ENCODE assay signal across 26 mouse cellular contexts in the genomic region with DNA sequence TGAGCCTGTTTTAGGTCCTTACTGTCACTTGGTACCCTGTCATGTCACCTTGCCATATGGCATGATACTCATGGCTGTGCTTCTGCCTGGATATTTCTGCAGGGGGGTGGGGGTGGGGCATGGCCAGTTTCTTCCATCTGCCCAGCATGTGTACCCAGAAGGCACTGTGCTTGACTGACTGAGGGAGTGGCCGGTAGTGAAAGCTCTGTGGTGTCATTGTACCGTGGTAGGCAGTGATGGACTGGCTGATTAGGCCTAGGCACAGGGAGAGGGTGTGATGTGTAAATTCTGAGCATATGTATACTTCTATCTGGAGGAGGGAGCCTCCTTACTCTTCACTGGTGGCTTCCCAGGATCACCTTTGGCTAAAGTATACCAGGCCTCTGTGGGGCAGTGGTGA. TPM values are rescaled to one million over a fixed set of nuclear protein-coding genes. Genes with fewer than 3 reads are reported as not detected.
DNase-seq lines count a peak whose midpoint lies in the region; ATAC-seq lines count a peak whose summit lies in the region.
"Had no signal": no experiment of that assay in that cellular context is flagged by ENCODE, and none has a peak within 500 bp of the region (broad histone marks: within the 10 kb centered on the region; RNA-seq: fewer than 3 reads in every experiment).

No protein-coding gene starts in this region.

- no peak overlapping the region for H3K4me3 ChIP-seq in forebrain, embryonic 12.5 days (replicated peaks)
- H3K4me3 ChIP-seq in forebrain, embryonic 11.5 days (ENCODE audit: low read depth, low read length): no peak overlapping the region
- H3K4me3 ChIP-seq in hindbrain, embryonic 12.5 days: no peak overlapping the region
- no peak overlapping the region for H3K4me3 ChIP-seq in hindbrain, embryonic 10.5 days
- H3K4me3 ChIP-seq in neural tube, embryonic 14.5 days (ENCODE audit: low read depth, low read length): no peak overlapping the region
- H3K4me3 ChIP-seq: embryonic facial prominence, embryonic 13.5 days; erythroblast, embryonic 14.5 days; heart, embryonic 13.5 days; layer of hippocampus, adult 2 months; midbrain, embryonic 10.5 days; neural tube, embryonic 13.5 days had no signal

- H3K36me3 ChIP-seq in forebrain, embryonic 12.5 days (replicated peaks): no peaks in the 10 kb centered on the region
- H3K36me3 ChIP-seq in forebrain, embryonic 11.5 days (ENCODE audit: control insufficient read depth, insufficient read depth, low read length): no peaks in the 10 kb centered on the region
- no peaks in the 10 kb centered on the region for H3K36me3 ChIP-seq in hindbrain, embryonic 12.5 days
- H3K36me3 ChIP-seq in hindbrain, embryonic 10.5 days: no peaks in the 10 kb centered on the region
- H3K36me3 ChIP-seq in neural tube, embryonic 14.5 days (ENCODE audit: control insufficient read depth, insufficient read depth, low read length): no peaks in the 10 kb centered on the region
- H3K36me3 ChIP-seq: embryonic facial prominence, embryonic 13.5 days; heart, embryonic 13.5 days; midbrain, embryonic 10.5 days; neural tube, embryonic 13.5 days had no signal

- no peak overlapping the region for H3K9ac ChIP-seq in forebrain, embryonic 12.5 days
- H3K9ac ChIP-seq in forebrain, embryonic 11.5 days (ENCODE audit: low read length): no peak overlapping the region
- H3K9ac ChIP-seq in hindbrain, embryonic 12.5 days: no peak overlapping the region
- H3K9ac ChIP-seq in neural tube, embryonic 14.5 days (replicated peaks; ENCODE audit: low read depth, low read length): no peak overlapping the region
- H3K9ac ChIP-seq: embryonic facial prominence, embryonic 13.5 days; heart, embryonic 13.5 days; neural tube, embryonic 13.5 days had no signal

- no peaks in the 10 kb centered on the region for H3K9me3 ChIP-seq in forebrain, embryonic 12.5 days
- H3K9me3 ChIP-seq in forebrain, embryonic 11.5 days (ENCODE audit: control insufficient read depth, low read length): no peaks in the 10 kb centered on the region
- no peaks in the 10 kb centered on the region for H3K9me3 ChIP-seq in hindbrain, embryonic 12.5 days (replicated peaks)
- H3K9me3 ChIP-seq in hindbrain, embryonic 10.5 days: no peaks in the 10 kb centered on the region
- H3K9me3 ChIP-seq in neural tube, embryonic 14.5 days (ENCODE audit: control insufficient read depth, low read length): no peaks in the 10 kb centered on the region
- H3K9me3 ChIP-seq: embryonic facial prominence, embryonic 13.5 days; heart, embryonic 13.5 days; midbrain, embryonic 10.5 days; neural tube, embryonic 13.5 days had no signal

- H3K27me3 ChIP-seq in forebrain, embryonic 12.5 days: no peaks in the 10 kb centered on the region
- H3K27me3 ChIP-seq in forebrain, embryonic 11.5 days (ENCODE audit: control insufficient read depth, insufficient read depth, low read length): no peaks in the 10 kb centered on the region
- H3K27me3 ChIP-seq in hindbrain, embryonic 12.5 days: no peaks in the 10 kb centered on the region
- H3K27me3 ChIP-seq in hindbrain, embryonic 10.5 days (ENCODE audit: insufficient read depth, poor library complexity, severe bottlenecking): no peaks in the 10 kb centered on the region
- no peaks in the 10 kb centered on the region for H3K27me3 ChIP-seq in neural tube, embryonic 14.5 days (ENCODE audit: control insufficient read depth, insufficient read depth, low read length)
- H3K27me3 ChIP-seq: embryonic facial prominence, embryonic 13.5 days; heart, embryonic 13.5 days; neural tube, embryonic 13.5 days had no signal

- H3K27ac ChIP-seq in forebrain, embryonic 12.5 days: no peak overlapping the region
- H3K27ac ChIP-seq in forebrain, embryonic 11.5 days (ENCODE audit: low read depth, low read length): no peak overlapping the region
- H3K27ac ChIP-seq in hindbrain, embryonic 12.5 days: no peak overlapping the region
- no peak overlapping the region for H3K27ac ChIP-seq in hindbrain, embryonic 10.5 days
- no peak overlapping the region for H3K27ac ChIP-seq in neural tube, embryonic 14.5 days (ENCODE audit: low read depth, low read length)
- H3K27ac ChIP-seq: embryonic facial prominence, embryonic 13.5 days; heart, embryonic 13.5 days; layer of hippocampus, adult 2 months; midbrain, embryonic 10.5 days; neural tube, embryonic 13.5 days had no signal

- 58% methylated on average over 2 of the region's 2 CpGs for WGBS in forebrain, embryonic 12.5 days
- 79% methylated on average over 2 of the region's 2 CpGs for WGBS in forebrain, embryonic 11.5 days
- WGBS in hindbrain, embryonic 12.5 days: 53% methylated on average over 2 of the region's 2 CpGs
- 60% methylated on average over 2 of the region's 2 CpGs for WGBS in hindbrain, embryonic 10.5 days
- 42% methylated on average over 2 of the region's 2 CpGs for WGBS in neural tube, embryonic 14.5 days

- no peaks in the 10 kb centered on the region for H3K4me1 ChIP-seq in forebrain, embryonic 12.5 days
- no peaks in the 10 kb centered on the region for H3K4me1 ChIP-seq in forebrain, embryonic 11.5 days (replicated peaks; ENCODE audit: control insufficient read depth, insufficient read depth, low read length)
- peaks cover 2% of the 10 kb centered on the region; the same call in 1 of the 2 replicates for H3K4me1 ChIP-seq in hindbrain, embryonic 12.5 days
- 0 out of 2 replicates have a peak, but pooled peaks cover 5% of the 10 kb centered on the region for H3K4me1 ChIP-seq in hindbrain, embryonic 10.5 days (replicated peaks)
- H3K4me1 ChIP-seq in neural tube, embryonic 14.5 days (ENCODE audit: control insufficient read depth, insufficient read depth, low read length): no peaks in the 10 kb centered on the region
- H3K4me1 ChIP-seq: embryonic facial prominence, embryonic 13.5 days; heart, embryonic 13.5 days; midbrain, embryonic 10.5 days had no signal

- peak; percentile 51; the same call in 1 of the 2 replicates for ATAC-seq in forebrain, embryonic 12.5 days (ENCODE audit: low FRiP score)
- no peak for ATAC-seq in forebrain, embryonic 11.5 days (replicated peaks; ENCODE audit: low FRiP score)
- ATAC-seq in hindbrain, embryonic 12.5 days (ENCODE audit: low FRiP score): 0 out of 2 replicates have a peak, but pooled peaks have one; percentile 43
- peak; percentile 51; the same call in 1 of the 2 replicates for ATAC-seq in neural tube, embryonic 14.5 days (ENCODE audit: low read depth)
- ATAC-seq in CD4-positive, CD25-positive, alpha-beta regulatory T cell, adult 4 months: no peak
- ATAC-seq: inflammation-experienced regulatory T-cells, adult 6 months; lung, postnatal 0 days had no signal

- no peak for DNase-seq in forebrain, embryonic 11.5 days (ENCODE audit: low spot score)
- no peak for DNase-seq in hindbrain, embryonic 10.5 days (ENCODE audit: low spot score)
- DNase-seq in neural tube, embryonic 10.5 days (ENCODE audit: extremely low spot score, low spot score): no peak
- no peak for DNase-seq in spleen, postnatal 14 days (ENCODE audit: low spot score in 2 of 2)
- DNase-seq: adrenal gland, postnatal 14 days; cerebellum, adult 2 months; cerebellum, postnatal 25 days; embryo, embryonic 11 days; gastrocnemius, postnatal 10 days; kidney, adult 18-20 months; kidney, postnatal 14 days; layer of hippocampus, postnatal 36 days; right cerebral cortex, postnatal 4 days had no signal

- H3K4me2 ChIP-seq in forebrain, embryonic 12.5 days: no peak overlapping the region
- H3K4me2 ChIP-seq in forebrain, embryonic 11.5 days (ENCODE audit: low read depth, low read length, severe bottlenecking): no peak overlapping the region
- H3K4me2 ChIP-seq in hindbrain, embryonic 12.5 days (replicated peaks): no peak overlapping the region
- H3K4me2 ChIP-seq in neural tube, embryonic 14.5 days (ENCODE audit: low read depth, low read length): no peak overlapping the region
- H3K4me2 ChIP-seq: embryonic facial prominence, embryonic 13.5 days; heart, embryonic 13.5 days; neural tube, embryonic 13.5 days had no signal

RNA-seq across cellular contexts. Expression of gene Sh3rf3, which starts 51.6 kb away (rescaled TPM):
- 3.1 and 3.8 TPM in 2 replicates for polyA plus RNA-seq in forebrain, embryonic 12.5 days (2016; fragmentation: Nextera tagmentation; extraction: Ambion mirVana)
- polyA plus RNA-seq in forebrain, embryonic 11.5 days (2014; fragmentation: Nextera tagmentation; extraction: Ambion mirVana): 1.8 and 2.0 TPM in 2 replicates
- polyA plus RNA-seq in hindbrain, embryonic 12.5 days (2016; fragmentation: Nextera tagmentation; extraction: Ambion mirVana): 2.4 and 3.9 TPM in 2 replicates
- 0.75 and 1.1 TPM in 2 replicates for polyA plus RNA-seq in hindbrain, embryonic 10.5 days (2016; fragmentation: Nextera tagmentation; extraction: Ambion mirVana)
- 4.7 TPM in 2 replicates for polyA plus RNA-seq in neural tube, embryonic 14.5 days (2014; fragmentation: Nextera tagmentation; extraction: Ambion mirVana)
- polyA plus RNA-seq in CD4-positive, CD25-positive, alpha-beta regulatory T cell, adult 4 months (2017; shearing (Covaris generic)): not detected
- polyA plus RNA-seq: erythroblast, embryonic 14.5 days; inflammation-experienced regulatory T-cells, adult 6 months; liver, adult 2 months had no signal

Comparison
In these comparisons a context has a peak if more than half of its experiments do, and no peak if none do; other contexts are left out.
1. ATAC-seq: peak in forebrain, embryonic 12.5 days (single experiment), hindbrain, embryonic 12.5 days (single experiment) and neural tube, embryonic 14.5 days (single experiment); none in forebrain, embryonic 11.5 days (single experiment) and CD4-positive, CD25-positive, alpha-beta regulatory T cell, adult 4 months (single experiment).